Mouse (Mus musculus) erythroblast, embryonic 14.5 days (primary cell): ENCODE results near the gene Eme1. TPM values are rescaled to one million over a fixed set of nuclear protein-coding genes. Genes with fewer than 3 reads are reported as not detected.

Experiments
- H3K27me3 ChIP-seq: 2 replicates; pipeline ENCODE4 v1.6.1; 2012; ENCODE audit warnings: inconsistent platforms; ENCODE audit not compliant: control insufficient read depth
- H3K36me3 ChIP-seq: 2 replicates; pipeline ENCODE4 v1.6.1; 2012; ENCODE audit warnings: mild to moderate bottlenecking, inconsistent platforms; ENCODE audit not compliant: control insufficient read depth
- H3K4me1 ChIP-seq: 2 replicates; pipeline ENCODE4 v1.6.1; 2012; ENCODE audit warnings: inconsistent platforms; ENCODE audit not compliant: control insufficient read depth
- H3K4me3 ChIP-seq: replicated peaks from 2 replicates; pipeline ENCODE3; 2012; ENCODE audit warnings: moderate library complexity, mild to moderate bottlenecking, inconsistent platforms
- H3K9me3 ChIP-seq: 2 replicates; pipeline ENCODE4 v1.6.1; 2012; ENCODE audit warnings: low read length, inconsistent platforms, mixed read lengths; ENCODE audit not compliant: control insufficient read depth
- GATA1 ChIP-seq: IDR thresholded peaks from 2 replicates; pipeline ENCODE4 v1.6.1; 2012; ENCODE audit warnings: low read length, inconsistent platforms, mixed read lengths
- TAL1 ChIP-seq: IDR thresholded peaks from 3 replicates; pipeline ENCODE4 v1.6.1; 2012; ENCODE audit warnings: low read length, inconsistent platforms, mixed read lengths
- polyA plus RNA-seq: library from polyadenylated mRNA; stranded (reverse); fragments of >175 nt; gene quantifications from 2 replicates; pipeline ENCODE4 v1.2.3, GENCODE M21; 2012

Gene Eme1
- polyA plus RNA-seq, 1 experiment, result 0.99 TPM

GRCm38 (mm10) chr11:94602356-94602955, 51.3 kb downstream of the Eme1 start:
- H3K4me3 ChIP-seq, result no peak overlapping the region
- H3K4me1 ChIP-seq, result peaks cover 8% of the 10 kb centered on the region

GRCm38 (mm10) chr11:94601321-94602281, 52.2 kb downstream of the Eme1 start, which contains the start of gene Acsf2:
Gene Acsf2 (minus strand): TSS chr11:94601871.
- no peaks in the 10 kb centered on the region for H3K9me3 ChIP-seq
- no peaks in the 10 kb centered on the region for H3K36me3 ChIP-seq
- H3K4me1 ChIP-seq, result peaks cover 8% of the 10 kb centered on the region
- H3K4me3 ChIP-seq, result peak within 1 kb of the TSS; percentile 50
- peaks cover 18% of the 10 kb centered on the region for H3K27me3 ChIP-seq
- TF ChIP-seq TAL1 (no peak), GATA1 (no peak)

More at GRCm38 (mm10) chr11:94602356-94602955, 51.3 kb downstream of the Eme1 start:
- no peaks in the 10 kb centered on the region for H3K36me3 ChIP-seq
- TF ChIP-seq GATA1, result no peak
- TF ChIP-seq TAL1, result no peak
- H3K9me3 ChIP-seq, result no peaks in the 10 kb centered on the region
- H3K27me3 ChIP-seq, result peaks cover 18% of the 10 kb centered on the region

- Histone ChIP-seq H3K4me1 (peaks cover 10% of the 10 kb centered on the region), H3K9me3 (no peaks in the 10 kb centered on the region), H3K36me3 (no peaks in the 10 kb centered on the region), H3K27me3 (peaks cover 18% of the 10 kb centered on the region), H3K4me3 (no peak overlapping the region)
- TF ChIP-seq GATA1, result no peak
- TF ChIP-seq TAL1, result no peak
Observed at GRCm38 (mm10) chr11:94600447-94600846, 53.3 kb downstream of the Eme1 start.

GRCm38 (mm10) chr11:94598437-94599120, 55.2 kb downstream of the Eme1 start:
- Histone ChIP-seq H3K4me1 (peaks cover 10% of the 10 kb centered on the region), H3K36me3 (no peaks in the 10 kb centered on the region), H3K4me3 (no peak overlapping the region), H3K9me3 (no peaks in the 10 kb centered on the region), H3K27me3 (peaks cover 18% of the 10 kb centered on the region)
- TF ChIP-seq TAL1 (no peak), GATA1 (no peak)

- peaks cover 17% of the 10 kb centered on the region for H3K27me3 ChIP-seq
- H3K4me1 ChIP-seq, result peaks cover 10% of the 10 kb centered on the region
- no peaks in the 10 kb centered on the region for H3K9me3 ChIP-seq
- TF ChIP-seq TAL1 (no peak), GATA1 (no peak)
- H3K36me3 ChIP-seq, result no peaks in the 10 kb centered on the region
- H3K4me3 ChIP-seq, result no peak overlapping the region
Observed at GRCm38 (mm10) chr11:94597319-94597718, 56.4 kb downstream of the Eme1 start.

GRCm38 (mm10) chr11:94596311-94596852, 57.4 kb downstream of the Eme1 start:
- Histone ChIP-seq H3K36me3 (no peaks in the 10 kb centered on the region), H3K4me1 (peaks cover 4% of the 10 kb centered on the region), H3K27me3 (peaks cover 8% of the 10 kb centered on the region), H3K4me3 (no peak overlapping the region), H3K9me3 (no peaks in the 10 kb centered on the region)
- TF ChIP-seq TAL1, result no peak
- no peak for TF ChIP-seq GATA1

Other genes with a start within 250 kb of the Eme1 start
- 10.3 and 14.4 TPM in 2 replicates for gene Cacna1g, start 179.8 kb downstream of the Eme1 start, polyA plus RNA-seq
- not detected in 2 replicates for gene Spata20, start 167.8 kb downstream of the Eme1 start, polyA plus RNA-seq
- gene Epn3, start 154.0 kb downstream of the Eme1 start, polyA plus RNA-seq, result not detected in 2 replicates
- not detected in 2 replicates for gene Mycbpap, start 132.2 kb downstream of the Eme1 start, polyA plus RNA-seq
- 0.02 TPM in 1 of 2 replicates, not detected in the other for gene Rsad1, start 104.7 kb downstream of the Eme1 start, polyA plus RNA-seq
- gene Chad, start 88.9 kb downstream of the Eme1 start, polyA plus RNA-seq, result not detected in 2 replicates
- gene Acsf2, start 52.1 kb downstream of the Eme1 start, polyA plus RNA-seq, result 0.06 and 0.09 TPM in 2 replicates
- gene Lrrc59, start 24.2 kb downstream of the Eme1 start, polyA plus RNA-seq, result 4.9 and 6.1 TPM in 2 replicates
- 10.9 and 14.7 TPM in 2 replicates for gene Mrpl27, start 197 bp downstream of the Eme1 start, polyA plus RNA-seq
- gene Xylt2, start 23.6 kb upstream of the Eme1 start, polyA plus RNA-seq, result 0.33 and 0.37 TPM in 2 replicates
- gene Gm11541, start 50.5 kb upstream of the Eme1 start, polyA plus RNA-seq, result 0.02 TPM in 1 of 2 replicates, not detected in the other
- 0.07 TPM in 1 of 2 replicates, not detected in the other for gene Cdc34b, start 87.8 kb upstream of the Eme1 start, polyA plus RNA-seq
- gene Tmem92, start 128.7 kb upstream of the Eme1 start, polyA plus RNA-seq, result not detected in 2 replicates